Mouse (Mus musculus) adrenal gland, postnatal 14 days (tissue): ENCODE measurements around the gene Gm20532. TPM values are rescaled to one million over a fixed set of nuclear protein-coding genes. Genes with fewer than 3 reads are reported as not detected.
A peak's percentile ranks its signal among the peaks of the same experiment; 100 is the strongest.

Experiments
- DNase-seq: peaks from one replicate; pipeline ENCODE4 v3.0.0; 2021; ENCODE audit warnings: mixed read lengths
- total RNA-seq: library from RNA; stranded (reverse); gene quantifications from 2 replicates; pipeline ENCODE4 v1.2.3, GENCODE M21; 2021

Gm20532 gene
- total RNA-seq, 1 experiment from 2014 or later, result not detected

DNA sequence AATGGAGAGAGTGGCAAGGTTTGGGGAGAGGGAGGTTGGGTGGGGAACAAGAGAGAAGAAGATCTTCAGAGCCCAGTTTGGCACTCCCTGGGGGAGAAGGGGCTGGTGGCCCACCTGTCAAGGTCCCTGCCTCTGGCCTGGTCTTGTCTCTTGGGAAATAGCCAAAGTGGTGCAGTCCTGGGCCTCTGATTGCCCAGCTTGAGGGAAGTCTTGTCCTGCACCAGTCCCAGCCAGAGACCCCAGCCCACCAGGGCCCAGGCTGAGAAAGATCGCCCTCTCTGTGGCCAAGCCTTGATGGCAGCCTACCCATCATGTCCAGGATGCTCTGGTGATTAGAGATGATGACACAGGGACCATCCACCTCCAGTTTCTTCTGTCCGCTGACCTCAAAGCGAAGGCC, 10.5 kb downstream of the Gm20532 start:
- peak; percentile 8 for DNase-seq

DNA sequence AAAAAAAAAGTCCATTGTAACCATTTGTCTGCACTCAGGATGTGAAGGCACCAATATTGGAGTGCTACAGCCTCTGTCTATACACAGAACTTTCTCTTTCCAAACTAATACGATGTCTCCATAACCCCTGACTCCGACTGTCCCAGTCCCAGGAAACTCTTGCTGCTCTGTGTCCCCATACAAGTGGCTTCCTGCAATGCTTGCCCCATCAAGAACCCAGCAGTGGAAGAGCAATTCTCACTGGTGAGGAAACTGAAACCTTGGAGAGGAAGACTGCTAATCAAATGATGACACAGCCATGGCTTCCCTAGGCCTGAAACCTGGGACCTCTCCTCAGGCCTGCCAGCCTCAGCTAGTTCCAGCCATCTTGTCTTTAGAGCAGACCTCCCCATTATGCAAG, 11.4 kb downstream of the Gm20532 start:
- peak; percentile 9 for DNase-seq

DNA sequence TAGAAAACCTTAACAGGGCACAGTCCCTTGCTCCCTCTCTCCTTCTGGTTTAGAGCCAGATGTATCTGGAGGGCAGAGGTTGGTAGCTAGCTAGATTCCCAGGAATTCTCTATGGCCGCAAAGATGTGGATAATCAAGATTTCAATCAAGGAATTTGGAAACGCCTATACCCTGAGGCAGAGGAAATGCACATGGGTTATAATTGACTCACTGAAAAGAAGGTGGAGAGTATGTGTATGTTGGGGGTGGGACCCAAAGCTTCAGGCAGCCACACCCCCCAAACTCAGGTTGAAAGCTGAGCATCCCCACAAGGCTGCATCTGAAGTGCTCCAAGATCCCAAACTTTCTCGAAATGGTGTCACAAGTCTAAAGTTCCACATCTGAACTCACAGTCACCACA, 12.0 kb downstream of the Gm20532 start:
- no peak for DNase-seq

DNA sequence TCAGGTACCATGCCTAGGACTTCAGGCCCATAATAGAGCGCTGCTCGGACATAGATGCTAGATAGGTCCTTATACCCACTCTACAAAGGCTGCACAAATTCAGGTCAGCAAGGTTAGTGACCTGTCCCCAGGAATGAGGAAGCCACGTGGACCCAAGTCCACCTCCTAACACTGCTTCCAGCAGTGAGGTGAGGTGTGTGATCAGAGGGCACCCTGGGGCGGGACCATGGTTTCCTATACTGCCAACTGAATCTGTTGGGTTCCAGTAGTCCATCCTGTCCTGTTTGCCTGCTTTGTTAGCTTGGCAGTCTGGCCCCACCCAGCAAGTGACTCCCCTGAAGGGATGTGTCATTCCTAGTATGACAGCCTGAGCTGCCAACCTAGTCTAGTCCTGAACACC, 13.5 kb downstream of the Gm20532 start:
- no peak for DNase-seq

DNA sequence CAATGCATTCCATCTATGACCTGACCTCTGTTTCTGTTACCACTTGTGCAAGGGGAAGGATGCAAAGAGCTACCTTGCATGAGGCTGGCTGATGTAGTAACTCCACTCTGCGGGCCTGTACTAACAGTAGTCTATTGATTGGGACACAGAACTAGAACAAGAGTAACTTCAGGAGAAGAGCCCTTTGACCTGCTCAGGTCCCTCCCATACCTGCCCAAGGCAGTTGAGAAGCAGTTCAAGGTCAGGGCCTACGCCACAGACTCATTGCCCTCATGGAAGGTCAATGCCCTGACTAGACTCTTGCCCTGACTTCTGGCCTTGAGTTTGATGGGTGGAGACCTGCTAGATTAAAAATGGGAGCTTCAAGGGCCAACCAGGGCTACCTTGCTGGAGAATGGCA, 14.2 kb downstream of the Gm20532 start:
- no peak for DNase-seq

DNA sequence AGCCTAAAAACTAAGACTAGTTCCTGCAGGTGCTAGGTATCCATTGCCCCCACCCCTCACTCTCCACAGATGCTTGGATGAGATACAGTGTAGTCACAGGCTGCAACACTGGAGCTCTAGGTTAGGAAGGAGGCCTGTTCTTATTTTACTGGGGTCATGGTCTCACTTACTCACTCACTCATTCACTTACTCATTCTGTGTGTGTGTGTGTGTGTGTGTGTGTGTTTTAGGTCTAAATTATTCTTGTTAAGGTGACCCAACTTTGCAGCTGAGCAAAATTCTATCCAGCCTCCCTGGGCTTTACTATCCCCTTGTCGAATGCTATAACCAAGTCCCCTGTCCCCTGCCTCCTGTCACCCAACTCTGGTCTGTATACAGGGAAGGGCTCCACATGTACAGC, 15.2 kb downstream of the Gm20532 start:
- no peak for DNase-seq

DNA sequence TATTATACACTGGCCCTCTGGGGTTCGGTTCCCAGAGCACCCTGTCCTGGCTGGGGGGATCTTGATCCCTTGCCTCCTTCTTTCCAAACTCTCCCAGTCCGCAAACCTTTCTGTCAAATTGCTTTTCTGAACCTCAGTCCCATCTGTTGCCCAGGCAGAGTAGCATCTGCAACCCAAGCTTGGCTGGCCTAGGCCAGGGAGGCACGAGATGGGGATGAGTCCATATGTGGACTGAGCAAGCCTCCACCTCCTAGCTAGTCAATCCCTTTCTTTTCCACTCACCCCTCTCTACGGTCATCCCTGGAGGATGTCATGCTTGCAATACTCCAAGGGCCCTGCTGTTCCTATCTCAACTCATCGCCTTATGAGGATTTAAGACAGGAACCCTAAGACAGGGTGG, 16.2 kb downstream of the Gm20532 start:
- DNase-seq, result peak; percentile 21

DNA sequence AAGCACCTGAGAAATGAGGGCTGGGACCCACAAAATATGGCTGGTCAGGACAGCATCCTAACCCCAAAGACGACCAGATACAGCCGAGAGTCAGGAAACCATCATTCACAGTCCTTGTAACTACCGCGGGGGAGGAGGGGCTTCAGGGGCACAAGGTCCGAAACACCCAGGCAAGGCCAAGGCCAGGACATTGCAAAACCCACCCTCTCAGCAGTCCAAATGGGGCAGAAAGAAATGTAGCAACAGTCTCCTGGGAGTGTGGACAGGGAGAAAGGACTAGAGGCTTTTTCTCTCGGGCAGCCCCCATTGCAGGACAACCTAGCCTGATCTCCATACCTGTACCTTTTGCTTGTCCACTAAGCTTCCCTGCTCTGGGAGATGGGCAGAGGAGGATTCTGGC, 16.7 kb downstream of the Gm20532 start:
- peak; percentile 88 for DNase-seq

DNA sequence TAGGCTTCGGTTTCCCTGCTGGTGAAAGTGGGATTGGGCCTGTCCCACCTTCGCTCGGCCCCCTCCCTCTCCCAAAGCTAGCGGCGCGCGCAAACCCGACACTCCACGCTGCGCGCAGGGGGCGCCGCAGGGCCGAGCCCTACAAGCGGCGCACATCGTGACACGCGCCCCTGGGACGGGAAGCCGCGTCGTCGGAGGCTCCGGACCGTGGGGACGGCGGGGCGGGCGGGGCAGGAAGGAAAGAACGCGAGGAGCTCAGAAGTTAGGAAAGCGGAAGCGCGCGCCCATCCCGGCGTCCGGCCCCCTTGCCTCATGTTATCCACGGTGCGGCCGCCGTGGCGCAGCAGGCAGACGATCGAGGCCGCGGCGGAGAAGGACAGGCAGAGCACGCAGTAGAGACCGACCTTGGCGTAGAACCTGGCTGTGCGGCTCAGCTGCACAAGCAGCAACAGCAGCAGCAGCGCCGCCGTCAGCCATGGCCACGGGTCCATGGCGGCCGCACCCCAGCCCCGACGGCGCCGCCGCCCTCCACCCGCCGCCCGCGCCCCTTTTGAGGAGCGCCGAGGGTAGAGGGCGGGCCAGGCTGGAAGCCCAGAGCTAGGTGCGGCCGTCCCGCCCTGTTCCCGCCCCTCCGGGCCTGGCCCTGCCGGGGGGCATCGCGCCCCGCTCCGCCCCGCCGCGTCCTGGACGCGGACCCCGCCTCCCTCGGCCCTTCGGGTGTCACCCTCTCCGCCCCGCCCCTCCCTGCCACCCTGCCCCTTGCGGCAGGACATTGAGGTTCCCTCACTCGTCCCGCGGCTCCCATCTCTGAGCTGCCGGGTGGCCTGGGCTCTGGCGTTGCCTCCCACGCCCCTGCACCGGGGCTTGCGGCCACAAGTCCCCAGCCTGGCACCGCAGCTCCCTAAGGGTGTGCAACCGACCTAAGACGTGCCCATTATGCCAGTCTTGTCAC, 17.6 kb downstream of the Gm20532 start, which contains the start of gene Agpat2:
Gene Agpat2 (minus strand): TSS at position 698 of the 952 bp plus-strand sequence.
- peak; percentile 96 for DNase-seq

DNA sequence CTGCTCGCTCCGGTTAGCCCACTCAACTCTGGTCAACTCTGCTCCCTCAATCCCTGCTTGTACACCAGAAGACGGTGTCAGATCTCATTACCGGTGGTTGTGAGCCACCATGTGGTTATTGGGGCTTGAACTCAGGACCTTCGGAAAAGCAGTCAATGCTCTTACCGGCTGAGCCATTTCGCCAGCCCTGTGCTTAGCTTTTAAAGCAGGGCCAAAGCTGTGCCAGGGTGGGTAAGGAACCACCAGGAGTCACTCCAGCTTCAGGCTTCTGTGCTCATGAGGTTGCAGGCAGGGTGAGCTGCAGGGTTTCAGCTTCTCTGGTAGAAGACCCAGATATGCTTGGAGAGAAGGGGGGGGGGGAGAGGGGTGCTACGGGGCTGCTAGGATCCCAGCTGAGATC, 18.9 kb downstream of the Gm20532 start:
- no peak for DNase-seq

DNA sequence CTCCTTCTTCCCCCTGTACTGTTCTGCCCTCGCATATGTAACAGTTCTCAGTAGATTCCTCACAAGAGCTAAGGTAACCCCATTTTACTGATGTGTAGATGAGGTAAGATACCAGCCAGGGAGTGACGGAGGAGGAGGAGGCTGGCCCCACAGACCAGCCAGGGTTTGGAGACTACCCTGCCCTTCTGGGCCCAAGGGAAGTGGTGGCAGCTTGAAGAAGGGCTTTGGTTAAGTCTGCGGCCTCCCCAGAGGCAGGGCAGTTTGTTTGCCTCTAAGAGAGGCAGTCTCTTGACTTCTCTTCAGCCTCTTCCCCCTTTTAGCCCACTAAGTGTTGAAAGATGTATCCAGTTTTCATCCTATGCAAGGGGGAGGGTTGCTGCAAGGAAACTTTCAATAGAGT, 20.1 kb downstream of the Gm20532 start:
- no peak for DNase-seq

DNA sequence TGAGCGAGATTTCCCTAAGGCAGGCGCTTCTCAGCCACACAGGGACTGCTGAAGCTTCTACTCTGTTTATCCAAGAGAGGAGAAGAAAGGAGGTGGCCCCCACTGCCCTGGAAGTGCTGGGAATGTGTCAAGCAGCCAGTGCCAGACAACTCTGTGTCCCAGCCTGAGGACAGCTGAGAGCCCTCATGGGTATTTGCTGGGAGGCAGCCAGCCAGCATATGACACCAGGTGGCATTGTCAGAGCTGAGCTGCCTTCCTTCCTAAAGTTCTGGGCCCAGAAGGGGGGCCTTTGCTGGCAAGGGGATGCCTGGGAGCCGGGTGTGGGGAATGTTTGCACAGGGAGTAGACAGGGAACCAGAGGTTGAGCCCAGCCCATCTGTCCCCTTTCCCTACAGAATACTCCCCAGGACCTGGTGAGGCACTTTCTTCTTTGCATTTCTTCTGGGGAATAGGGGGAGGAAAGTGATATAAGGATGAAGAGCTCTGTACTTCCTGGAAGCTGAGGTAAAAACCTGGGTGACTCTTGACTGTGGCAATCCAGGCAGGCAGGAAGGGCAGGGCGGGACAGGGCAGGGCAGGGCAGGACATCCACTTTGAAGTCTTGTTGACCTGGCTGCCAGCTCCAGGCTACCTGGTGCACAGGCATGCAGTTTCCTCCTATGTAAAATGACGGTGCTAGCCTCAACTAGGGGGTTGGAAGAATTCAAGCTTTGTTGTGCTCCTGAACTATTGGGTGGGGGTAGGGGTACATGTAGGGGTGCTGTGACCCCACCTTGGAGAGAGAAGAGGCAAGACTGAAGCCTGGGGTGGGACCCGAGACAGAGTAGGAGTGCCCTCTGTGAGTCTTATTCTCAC, 20.8 kb downstream of the Gm20532 start:
- peak; percentile 69 for DNase-seq

DNA sequence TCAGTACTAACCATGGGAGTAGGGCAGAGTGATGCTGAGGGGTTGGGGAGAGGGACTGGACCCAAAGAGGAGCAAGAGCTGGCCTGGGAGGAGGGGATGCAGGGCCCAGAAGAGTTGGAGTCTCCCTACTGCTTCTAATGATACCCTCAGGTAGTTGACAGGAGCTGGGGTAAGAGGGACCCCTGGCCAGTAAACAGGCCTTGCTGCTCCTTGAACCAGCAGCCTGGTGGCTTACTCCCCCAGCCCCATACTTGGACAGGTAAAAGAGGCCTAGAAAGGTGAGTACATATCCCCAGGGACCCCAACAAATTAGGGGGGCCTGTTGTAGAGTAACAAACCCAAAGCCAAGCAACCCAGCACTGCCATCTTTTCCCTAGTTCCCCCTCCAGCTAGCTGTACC, 22.3 kb downstream of the Gm20532 start:
- DNase-seq, result no peak

DNA sequence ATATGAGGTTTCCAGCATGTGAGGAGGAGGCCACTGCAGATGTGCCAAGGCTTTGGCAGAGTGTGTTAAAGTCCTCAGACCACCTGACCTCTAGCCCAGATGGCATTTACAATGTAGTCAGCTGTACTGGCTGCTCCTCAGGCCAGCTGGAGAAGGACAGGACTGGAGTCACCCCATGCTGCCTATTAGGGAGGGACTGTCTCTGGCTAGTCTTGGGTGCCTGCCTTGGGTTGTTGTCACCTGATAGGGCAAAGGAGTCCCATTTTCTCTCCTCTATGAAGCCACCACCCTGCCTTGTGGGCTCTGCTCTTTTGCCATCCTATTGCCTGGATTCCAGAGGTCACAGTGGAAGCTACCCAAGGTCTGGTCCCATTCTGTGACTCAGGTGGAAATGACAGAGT, 22.8 kb downstream of the Gm20532 start:
- peak; percentile 63 for DNase-seq

DNA sequence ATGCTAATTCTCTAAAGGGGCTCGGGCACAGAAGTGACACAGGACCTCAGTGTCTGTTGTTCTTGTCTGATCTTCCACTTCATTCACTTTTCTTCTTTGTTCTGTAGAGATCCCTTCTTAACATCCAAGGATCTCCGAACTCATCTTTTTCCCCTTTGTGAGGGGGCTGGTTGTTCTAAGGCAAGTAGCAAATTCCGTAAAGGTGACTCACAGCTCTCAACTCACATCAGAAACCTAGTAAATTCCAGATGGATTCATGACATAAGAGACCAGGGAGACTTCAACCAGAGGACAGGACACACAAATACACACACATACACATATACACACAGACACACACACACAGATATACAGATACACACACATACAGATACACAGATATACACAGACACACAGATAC, 24.1 kb downstream of the Gm20532 start:
- DNase-seq, result no peak

DNA sequence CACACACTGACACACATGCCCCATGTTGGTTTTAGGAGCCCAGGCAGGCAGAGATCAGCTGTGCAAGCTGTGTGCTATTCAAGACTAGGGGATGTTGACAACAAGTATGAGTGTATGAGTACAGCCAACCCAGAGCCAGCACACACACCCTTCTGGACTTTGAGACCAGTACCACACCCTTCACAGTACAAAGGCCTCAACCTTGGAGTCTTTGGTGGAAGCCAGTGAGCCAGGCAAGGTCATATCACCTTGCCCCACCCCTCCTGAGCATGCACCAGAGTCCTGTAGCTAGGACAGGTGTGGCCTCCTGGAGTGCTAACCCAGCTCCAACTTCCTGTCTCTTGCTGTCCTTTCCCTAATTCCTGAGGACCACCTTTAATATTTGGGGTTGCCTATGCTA, 24.6 kb downstream of the Gm20532 start:
- DNase-seq, result no peak

DNA sequence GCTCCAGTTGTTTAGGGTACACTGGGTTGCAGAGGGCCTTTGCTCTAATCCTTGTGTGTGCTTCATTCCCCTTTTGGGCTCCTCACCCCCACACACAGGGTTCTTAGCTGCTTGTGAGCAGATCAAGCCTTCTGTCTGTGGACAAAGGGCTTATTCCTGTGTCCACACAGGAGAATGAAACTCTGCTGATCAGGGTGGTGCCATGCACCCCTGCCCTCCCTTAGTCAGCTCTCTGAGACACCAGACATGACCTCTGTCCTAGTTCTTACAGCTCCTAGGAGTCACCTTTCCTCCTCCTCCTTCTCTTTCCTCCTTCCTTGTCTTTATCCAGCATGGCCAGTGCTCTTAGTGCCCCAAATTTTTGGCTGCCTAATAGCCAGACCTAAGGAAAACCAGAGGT, 25.5 kb downstream of the Gm20532 start:
- no peak for DNase-seq

DNA sequence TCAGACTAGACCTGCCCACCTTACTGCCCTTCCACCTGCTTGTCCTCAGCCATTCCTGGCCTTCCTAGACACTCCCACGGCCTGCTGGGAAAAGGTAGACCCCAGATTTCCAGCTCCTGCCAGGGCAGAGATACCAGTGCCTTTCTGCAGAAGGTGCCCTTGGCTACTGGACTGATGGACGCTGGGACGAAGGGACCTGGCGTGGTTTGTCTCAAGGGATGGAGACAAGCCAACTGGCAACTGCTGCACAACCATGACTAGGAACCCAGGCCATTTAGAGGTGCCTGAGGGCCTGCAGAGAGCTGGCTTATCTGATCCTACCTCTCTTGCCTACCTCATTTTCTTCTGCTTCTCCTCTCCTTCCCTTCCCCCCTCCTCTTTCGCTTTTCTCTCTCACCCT, 28.5 kb downstream of the Gm20532 start:
- peak; percentile 68 for DNase-seq

DNA sequence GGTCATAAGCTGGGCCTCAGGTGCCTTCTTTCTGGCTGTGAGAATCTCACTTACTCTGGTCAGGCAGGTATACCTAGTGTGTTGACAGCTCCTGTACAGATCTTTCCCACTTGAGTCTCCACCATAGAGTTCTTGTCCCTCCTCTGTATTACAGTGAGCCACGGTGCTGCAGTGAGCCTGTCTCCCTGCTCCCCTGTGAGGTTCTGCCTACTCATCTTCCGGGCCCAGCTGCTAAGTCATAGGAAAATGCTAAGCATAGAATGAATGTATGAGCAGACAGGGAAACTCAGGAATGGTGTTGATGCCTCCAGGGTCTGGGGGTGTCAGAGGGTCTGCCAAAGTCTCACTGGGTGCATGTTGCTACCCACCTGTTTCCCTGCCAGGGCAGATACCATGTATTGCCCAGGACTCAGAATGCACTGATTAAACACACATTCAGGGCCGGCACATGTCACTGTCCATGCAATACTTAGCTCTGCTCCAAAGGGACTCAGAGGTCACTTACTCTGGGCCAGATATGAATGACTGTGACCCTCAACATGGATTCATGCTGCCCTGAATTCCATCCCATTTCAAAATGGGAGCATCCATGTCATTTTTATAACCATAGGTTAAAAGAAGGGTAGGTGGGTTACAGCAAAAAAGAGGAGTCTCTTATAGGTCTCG, 29.2 kb downstream of the Gm20532 start:
- DNase-seq, result no peak

DNA sequence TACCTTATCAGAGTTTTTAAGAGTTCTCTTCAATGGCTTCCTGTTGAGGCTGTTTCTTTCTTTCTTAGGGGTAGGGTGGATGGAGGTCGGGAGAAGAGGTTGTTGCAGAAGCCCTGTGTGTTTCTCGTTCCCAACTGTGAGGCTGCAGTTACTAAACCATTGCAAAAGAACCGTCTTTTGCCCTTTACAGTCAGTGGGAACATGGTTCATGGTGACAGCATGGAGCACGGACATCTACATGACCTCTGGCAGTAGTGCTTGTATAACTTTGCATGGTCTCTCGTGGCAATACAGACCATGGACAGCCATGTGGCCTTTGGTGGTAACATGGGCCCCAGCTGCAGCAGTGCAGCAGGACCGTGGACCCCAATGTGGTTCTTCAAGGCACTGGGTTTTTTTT, 30.9 kb downstream of the Gm20532 start:
- peak; percentile 11 for DNase-seq

DNA sequence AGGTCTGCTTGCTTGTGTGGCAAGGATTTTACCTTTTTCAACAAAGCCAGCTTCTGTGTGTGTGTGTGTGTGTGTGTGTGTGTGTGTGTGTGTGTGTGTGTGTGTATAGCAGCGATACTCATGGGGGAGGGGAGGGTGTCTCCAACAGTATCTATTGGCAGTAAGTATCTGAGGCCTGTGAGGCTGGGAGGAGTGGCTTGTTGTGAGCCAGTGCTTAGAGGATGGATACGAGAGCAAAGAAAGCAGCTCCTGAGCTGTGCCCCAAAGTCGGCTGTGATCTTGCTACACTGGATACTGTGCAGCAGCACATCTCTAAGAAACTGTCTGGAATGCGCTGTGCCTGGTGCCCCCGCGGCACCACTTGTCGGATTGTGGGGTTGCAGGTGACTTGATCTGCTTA, 31.5 kb downstream of the Gm20532 start:
- DNase-seq, result peak; percentile 6

DNA sequence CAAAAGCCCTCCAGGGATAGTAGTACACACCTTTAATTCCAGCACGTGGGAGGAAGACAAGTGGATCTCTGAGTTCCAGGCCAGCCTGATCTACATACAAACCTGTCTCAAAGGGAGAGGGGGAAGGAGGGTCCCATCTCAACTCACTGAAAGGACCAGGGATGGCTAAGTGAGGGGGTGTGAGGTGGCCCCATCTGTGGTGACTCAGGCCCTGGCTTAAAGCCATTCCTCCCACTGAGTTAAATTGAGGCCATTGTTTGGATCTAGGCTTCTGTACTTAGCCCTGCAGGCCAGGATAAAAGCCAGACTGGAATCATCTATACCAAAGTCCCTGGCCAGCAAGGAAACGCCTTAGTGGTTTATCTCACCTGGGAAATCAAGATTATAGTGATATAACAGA, 34.8 kb downstream of the Gm20532 start:
- no peak for DNase-seq

DNA sequence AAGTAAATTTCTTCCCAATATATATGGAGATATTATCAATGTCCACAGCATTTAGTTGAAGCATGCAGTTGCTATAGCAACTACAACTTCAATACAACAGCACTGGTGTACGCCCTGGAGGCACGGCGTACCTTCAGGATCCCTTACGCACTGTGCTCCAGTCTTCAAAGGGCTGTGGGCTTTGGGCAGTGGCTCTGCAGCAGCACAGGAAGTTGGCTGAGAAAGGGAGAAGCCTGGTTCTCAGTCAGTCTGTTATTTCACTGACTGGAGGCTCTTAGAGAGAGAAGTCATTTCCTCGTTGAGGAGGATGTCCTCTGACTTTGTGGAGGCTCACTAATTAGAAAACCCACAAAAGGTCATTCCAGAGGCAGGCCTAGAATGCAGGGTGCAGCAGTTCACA, 36.5 kb downstream of the Gm20532 start:
- DNase-seq, result no peak
